Mouse (Mus musculus) stomach, postnatal 0 days (tissue): ENCODE results near the gene Cdc45. TPM values are rescaled to one million over a fixed set of nuclear protein-coding genes. Genes with fewer than 3 reads are reported as not detected.
A peak's percentile ranks its signal among the peaks of the same experiment; 100 is the strongest.
"Not testable (repeated sequence)": the region's sequence is repeated elsewhere in the genome, so short reads cannot be mapped to it uniquely, and the experiment has no call there.

Source experiments
- ATAC-seq: fragments of 200-750 bp; cut with Nextera tagmentation; 2 replicates; pipeline ENCODE4 v1.8.0; 2017; ENCODE audit not compliant: low FRiP score, low TSS enrichment
- DNase-seq: peaks from one replicate; pipeline ENCODE4 v3.0.0-alpha.2; 2016; ENCODE audit warnings: low spot score
- H3K27ac ChIP-seq: fragments of 300-500 bp; sonication (generic); replicated peaks from 2 replicates; pipeline ENCODE4 v1.5.1; 2014; ENCODE audit warnings: mild to moderate bottlenecking, control low read depth
- H3K27me3 ChIP-seq: fragments of 300-500 bp; sonication (generic); 2 replicates; pipeline ENCODE4 v1.6.1; 2014; ENCODE audit warnings: low read length; ENCODE audit not compliant: control insufficient read depth, insufficient read depth
- H3K36me3 ChIP-seq: fragments of 300-500 bp; sonication (generic); 2 replicates; pipeline ENCODE4 v1.6.1; 2014; ENCODE audit warnings: low read length, mixed read lengths; ENCODE audit not compliant: control insufficient read depth, insufficient read depth
- H3K4me1 ChIP-seq: fragments of 300-500 bp; sonication (generic); replicated peaks from 2 replicates; pipeline ENCODE4 v1.6.1; 2014; ENCODE audit warnings: antibody characterized with exemption; ENCODE audit not compliant: control insufficient read depth, insufficient read depth
- H3K4me2 ChIP-seq: fragments of 300-500 bp; sonication (generic); replicated peaks from 2 replicates; pipeline ENCODE4 v1.6.1; 2014; ENCODE audit warnings: low read depth, mild to moderate bottlenecking, control low read depth, moderate library complexity
- H3K4me3 ChIP-seq: fragments of 300-500 bp; sonication (generic); 2 replicates; pipeline ENCODE4 v1.5.1; 2014; ENCODE audit warnings: low read depth, low read length, control low read depth
- H3K9ac ChIP-seq: fragments of 300-500 bp; sonication (generic); 2 replicates; pipeline ENCODE4 v1.6.1; 2014; ENCODE audit warnings: mild to moderate bottlenecking, low read length, control low read depth, mixed read lengths
- H3K9me3 ChIP-seq: fragments of 300-500 bp; sonication (generic); 2 replicates; pipeline ENCODE4 v1.6.1; 2016; ENCODE audit warnings: low read length; ENCODE audit not compliant: control insufficient read depth
- CTCF ChIP-seq: IDR thresholded peaks from 2 replicates; pipeline ENCODE4 v1.5.1; 2016; ENCODE audit warnings: antibody characterized with exemption, low read depth, mild to moderate bottlenecking, moderate library complexity
- EP300 ChIP-seq: optimal IDR thresholded peaks from 2 replicates; pipeline ENCODE3; 2016; ENCODE audit warnings: antibody characterized with exemption
- WGBS: fragments of 180-500 bp; shearing (Covaris S2); extraction: QIAGEN DNeasy Blood & Tissue Kit; methylation state at CpG from one replicate; pipeline ENCODE4 v1.1.7; 2014; 5-methylcytosine and 5-hydroxymethylcytosine counted together
- polyA plus RNA-seq: library from polyadenylated mRNA; unstranded; fragments of >200 nt; fragmentation: Nextera tagmentation; extraction: Ambion mirVana; gene quantifications from 2 replicates; pipeline ENCODE4 v1.2.1, GENCODE M21; 2015

Cdc45 gene
- polyA plus RNA-seq: 8.8 and 10.1 TPM in 2 replicates

DNA sequence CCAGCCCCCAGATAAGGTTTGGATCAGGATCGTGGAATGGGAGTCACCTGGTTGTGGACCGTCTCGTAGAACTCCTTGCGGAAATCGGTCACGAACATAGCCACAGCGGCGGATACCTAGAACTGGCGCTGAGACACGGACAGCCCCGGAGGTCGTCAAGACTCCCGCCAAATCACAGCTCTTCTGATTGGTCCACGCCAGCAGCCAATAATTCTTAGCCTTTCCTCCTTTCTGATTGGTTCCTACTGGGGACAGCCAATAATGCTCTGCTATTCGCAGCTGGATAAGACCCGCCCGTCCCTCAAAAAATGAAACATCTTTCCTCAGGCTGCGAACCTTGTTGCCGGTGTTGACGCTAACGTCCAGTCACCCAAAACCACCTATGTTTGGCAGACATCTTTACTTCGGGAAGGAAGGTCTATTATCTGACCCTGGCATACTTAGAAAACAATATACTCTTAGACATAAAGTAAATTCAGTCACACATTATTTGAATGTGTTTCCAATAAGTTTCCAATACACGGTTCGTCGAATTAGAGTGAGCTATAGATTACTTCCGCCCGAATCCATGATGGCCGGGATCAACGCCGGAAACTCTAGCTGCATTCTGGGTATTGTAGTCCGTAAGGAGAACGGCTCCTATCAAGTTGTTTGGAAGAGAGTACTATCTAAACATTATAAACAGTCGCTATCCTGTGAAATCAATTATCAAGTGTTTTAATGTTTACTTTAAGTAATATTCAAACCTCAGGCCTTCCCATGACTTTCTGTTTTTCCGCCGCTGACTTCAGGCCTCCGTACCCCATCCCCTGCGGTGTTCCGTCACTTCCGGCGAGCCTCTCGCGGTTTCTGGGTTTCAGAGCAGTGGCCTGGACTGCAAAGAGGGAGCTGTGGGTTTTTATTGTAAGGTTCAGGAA, at the start of gene Cdc45, which contains the start of gene Ufd1:
TSS of gene Cdc45 (minus strand) at position 520 of the 917 bp plus-strand sequence.
TSS of gene Ufd1 (plus strand) at position 312 of the 917 bp plus-strand sequence.
- Histone ChIP-seq H3K36me3 (peaks cover 2% of the 10 kb centered on the region; the same call in 1 of the 2 replicates), H3K9me3 (no peaks in the 10 kb centered on the region), H3K4me1 (peaks cover 3% of the 10 kb centered on the region; the same call in 1 of the 2 replicates), H3K9ac (peak within 1 kb of the TSS; percentile 93), H3K27me3 (no peaks in the 10 kb centered on the region), H3K4me3 (peak within 1 kb of the TSS; percentile 87), H3K4me2 (peak within 1 kb of the TSS; percentile 86), H3K27ac (peak within 1 kb of the TSS; percentile 88)
- WGBS: under 1% methylated on average over 42 of the region's 42 CpGs
- TF ChIP-seq EP300 (peak; percentile 93), CTCF (peak; percentile 4; the same call in 1 of the 2 replicates)
- DNase-seq (peak; percentile 91), ATAC-seq (peak; percentile 97)

DNA sequence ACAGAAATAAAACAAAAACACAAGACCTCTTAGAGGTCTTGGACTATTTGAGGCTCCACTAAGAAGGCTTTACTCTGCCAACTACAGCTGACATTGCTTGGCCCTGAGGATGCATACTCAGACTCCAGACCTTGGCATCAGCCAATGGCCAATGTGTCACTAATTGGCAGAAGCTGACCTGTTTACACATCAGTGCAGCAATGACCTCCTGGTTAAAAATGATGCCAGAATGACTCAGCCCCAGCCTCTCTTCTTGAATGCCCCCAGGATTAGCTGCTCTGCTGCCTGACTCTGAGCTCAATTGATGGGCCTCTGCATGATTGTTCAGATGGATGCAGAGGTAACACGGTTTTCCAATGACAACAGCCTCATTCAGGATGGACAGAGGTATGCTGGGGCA, 48.4 kb upstream of the Cdc45 start:
- TF ChIP-seq CTCF (no peak), EP300 (no peak)
- no peak for DNase-seq
- H3K4me2 ChIP-seq: no peak overlapping the region
- WGBS: 61% methylated on average over 1 of the region's 1 CpGs
- no peak overlapping the region for H3K27ac ChIP-seq
- no peaks in the 10 kb centered on the region for H3K36me3 ChIP-seq
- H3K9ac ChIP-seq: no peak overlapping the region
- no peaks in the 10 kb centered on the region for H3K27me3 ChIP-seq
- ATAC-seq: peak; percentile 26; the same call in 1 of the 2 replicates
- H3K4me3 ChIP-seq: no peak overlapping the region
- no peaks in the 10 kb centered on the region for H3K9me3 ChIP-seq
- H3K4me1 ChIP-seq: no peaks in the 10 kb centered on the region

DNA sequence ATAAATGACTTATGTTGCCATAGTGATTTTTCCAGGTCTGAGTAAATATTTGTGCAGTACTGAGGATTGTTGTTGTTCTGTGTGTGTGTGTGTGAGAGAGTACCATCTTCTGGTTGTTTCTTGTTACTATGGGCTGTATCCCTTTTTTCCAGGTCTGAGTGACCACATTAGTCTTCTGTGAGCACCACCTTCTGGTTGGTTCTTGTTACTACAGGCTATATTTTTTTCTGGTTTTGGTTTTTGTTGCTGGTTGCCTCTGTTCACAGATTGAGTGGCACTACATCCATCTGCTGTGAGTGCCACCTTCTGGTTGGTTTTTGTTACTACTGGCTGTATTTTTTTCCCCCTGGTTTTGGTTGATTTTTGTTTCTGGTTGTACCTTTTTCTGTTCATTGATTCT, 46.8 kb upstream of the Cdc45 start:
- Histone ChIP-seq H3K27me3 (no peaks in the 10 kb centered on the region), H3K9me3 (no peaks in the 10 kb centered on the region), H3K4me1 (no peaks in the 10 kb centered on the region), H3K27ac (no peak overlapping the region), H3K4me2 (no peak overlapping the region), H3K9ac (no peak overlapping the region), H3K4me3 (no peak overlapping the region), H3K36me3 (no peaks in the 10 kb centered on the region)
- ATAC-seq: peak; percentile 67
- peak; percentile 72 for TF ChIP-seq CTCF
- no peak for TF ChIP-seq EP300
- DNase-seq: no peak

DNA sequence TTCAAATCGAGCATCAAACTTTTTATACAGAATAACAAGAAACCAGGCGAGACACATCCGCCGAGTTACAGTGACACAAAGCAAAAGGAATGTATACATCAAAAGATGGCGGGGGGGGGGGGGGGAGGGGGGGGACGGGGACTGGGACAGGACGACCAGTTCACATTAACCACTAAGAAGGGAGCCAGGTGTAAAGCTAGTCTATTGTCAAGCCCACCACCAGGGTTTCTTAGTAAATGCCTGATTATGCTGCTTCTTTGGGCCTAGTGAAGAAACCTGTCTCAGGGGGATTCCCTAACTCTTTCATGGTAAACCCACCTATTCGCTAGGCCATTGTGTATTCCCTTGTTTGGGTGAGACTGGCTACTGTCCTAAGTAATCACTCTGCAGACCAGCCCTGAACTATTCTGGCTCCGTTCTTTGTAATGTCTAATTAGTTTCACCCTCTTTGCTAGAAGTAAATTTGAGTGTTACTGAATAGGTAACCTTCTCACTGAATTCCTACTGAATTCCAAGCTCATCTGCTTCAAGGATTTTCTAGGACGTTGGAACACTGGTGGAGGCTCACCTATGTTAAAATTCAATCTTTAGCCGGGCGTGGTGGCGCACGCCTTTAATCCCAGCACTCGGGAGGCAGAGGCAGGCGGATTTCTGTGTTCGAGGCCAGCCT, 37.9 kb upstream of the Cdc45 start:
- 88% methylated on average over 15 of the region's 17 CpGs for WGBS
- not testable (repeated sequence) for DNase-seq, H3K27ac ChIP-seq, H3K4me2 ChIP-seq, H3K27me3 ChIP-seq, H3K4me1 ChIP-seq, H3K36me3 ChIP-seq, ATAC-seq, H3K9ac ChIP-seq, H3K9me3 ChIP-seq, H3K4me3 ChIP-seq

DNA sequence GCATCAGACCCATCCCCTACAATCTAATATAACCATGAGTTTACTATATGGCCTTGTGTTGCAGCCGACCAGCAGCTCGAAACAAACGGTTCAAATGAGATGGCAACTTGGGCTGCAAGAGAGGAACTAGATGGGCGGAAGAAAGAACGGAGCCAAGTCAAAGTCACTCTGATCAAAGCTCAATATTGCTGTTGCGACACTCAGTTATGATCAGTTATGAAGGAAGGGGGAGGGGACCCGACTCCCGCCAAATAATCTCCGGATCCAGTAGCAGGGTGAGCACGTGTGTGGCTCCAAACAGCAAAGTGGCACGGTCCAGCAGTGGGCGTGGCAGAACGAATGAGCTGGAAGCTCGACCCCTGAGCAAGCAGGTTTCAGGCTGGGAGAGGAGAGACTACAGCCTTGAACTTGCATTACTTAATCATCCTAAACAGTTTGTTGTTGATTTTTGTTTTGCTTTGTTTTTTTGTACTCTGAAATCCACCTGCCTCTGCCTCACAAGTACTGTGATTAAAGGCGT, 34.6 kb upstream of the Cdc45 start:
- no peak for TF ChIP-seq CTCF
- TF ChIP-seq EP300: no peak
- no peak for DNase-seq
- Histone ChIP-seq H3K27me3 (no peaks in the 10 kb centered on the region), H3K4me1 (no peaks in the 10 kb centered on the region), H3K9ac (no peak overlapping the region), H3K9me3 (no peaks in the 10 kb centered on the region), H3K36me3 (no peaks in the 10 kb centered on the region), H3K4me2 (no peak overlapping the region), H3K4me3 (no peak overlapping the region), H3K27ac (no peak overlapping the region)
- no peak for ATAC-seq
- WGBS: 84% methylated on average over 15 of the region's 15 CpGs
